Mouse (Mus musculus): ENCODE results near the gene Bzw1. TPM values are rescaled to one million over a fixed set of nuclear protein-coding genes. Genes with fewer than 3 reads are reported as not detected.

The Bzw1 gene
- polyA plus RNA-seq, 1 experiment from 2014 or later, result 468 TPM

DNA sequence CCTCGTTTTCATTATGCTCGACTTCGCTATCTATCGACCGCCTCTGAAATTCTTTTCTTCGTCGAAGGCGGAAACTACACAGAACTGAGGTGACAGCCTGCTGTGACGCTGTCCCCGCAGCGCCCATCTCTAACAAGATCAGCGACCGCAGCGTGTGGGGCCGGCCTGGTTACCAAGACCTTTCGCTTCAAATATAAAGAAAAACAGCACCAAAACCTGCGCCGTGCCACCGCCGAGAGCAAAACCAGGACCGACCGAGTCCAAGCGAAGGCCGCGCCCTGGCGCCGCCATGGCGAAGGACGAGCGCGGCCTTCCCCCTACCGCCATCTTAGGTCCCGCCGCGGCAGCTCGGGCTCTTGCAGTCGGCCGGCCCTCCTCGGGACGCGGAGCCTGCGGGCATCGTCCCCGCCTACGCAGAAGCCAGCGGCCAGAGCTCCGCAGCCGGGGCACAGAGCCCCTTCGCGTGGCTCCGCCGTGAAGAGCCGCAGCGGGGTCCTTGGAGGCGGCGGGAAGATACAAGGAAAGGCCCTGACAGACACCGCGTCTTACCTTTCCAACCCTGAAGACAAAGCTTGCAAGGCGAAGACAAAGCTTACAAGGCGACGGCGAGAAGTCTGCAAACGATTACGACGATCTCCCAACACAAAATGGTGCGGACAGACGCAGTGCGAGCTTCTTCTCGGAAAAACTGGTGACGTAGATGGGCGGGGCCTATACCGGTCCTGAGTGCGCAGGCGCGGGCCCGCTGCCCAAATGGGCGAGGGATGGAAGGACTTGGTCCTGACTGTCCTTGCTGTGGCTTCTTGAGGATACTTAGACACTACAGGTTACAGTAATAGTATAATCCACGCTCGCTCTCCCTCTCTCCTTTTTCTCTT, 30.9 kb downstream of the Bzw1 start, which contains the start of gene Clk1:
Clk1 (minus strand) TSS at position 696 of the 878 bp plus-strand sequence.
- Histone ChIP-seq H3K9me3 (ENCODE audit: control insufficient read depth, low read length) (no peaks in the 10 kb centered on the region), H3K4me2 (ENCODE audit: low read length) (peak within 1 kb of the TSS; percentile 67), H3K27ac (replicated peaks; ENCODE audit: low read depth, low read length) (peak within 1 kb of the TSS; percentile 100), H3K4me3 (replicated peaks; ENCODE audit: low read depth, low read length) (peak within 1 kb of the TSS; percentile 100), H3K36me3 (ENCODE audit: control insufficient read depth, insufficient read depth, low read length) (peaks cover 26% of the 10 kb centered on the region), H3K9ac (replicated peaks; ENCODE audit: low read length) (peak within 1 kb of the TSS; percentile 100), H3K27me3 (ENCODE audit: control insufficient read depth, insufficient read depth, low read length) (no peaks in the 10 kb centered on the region), H3K4me1 (ENCODE audit: control insufficient read depth, insufficient read depth, low read length) (peaks cover 21% of the 10 kb centered on the region)
- peak; percentile 97 for DNase-seq
- ATAC-seq (ENCODE audit: low FRiP score, low TSS enrichment), result peak; percentile 97
- WGBS, result under 1% methylated on average over 79 of the region's 79 CpGs

DNA sequence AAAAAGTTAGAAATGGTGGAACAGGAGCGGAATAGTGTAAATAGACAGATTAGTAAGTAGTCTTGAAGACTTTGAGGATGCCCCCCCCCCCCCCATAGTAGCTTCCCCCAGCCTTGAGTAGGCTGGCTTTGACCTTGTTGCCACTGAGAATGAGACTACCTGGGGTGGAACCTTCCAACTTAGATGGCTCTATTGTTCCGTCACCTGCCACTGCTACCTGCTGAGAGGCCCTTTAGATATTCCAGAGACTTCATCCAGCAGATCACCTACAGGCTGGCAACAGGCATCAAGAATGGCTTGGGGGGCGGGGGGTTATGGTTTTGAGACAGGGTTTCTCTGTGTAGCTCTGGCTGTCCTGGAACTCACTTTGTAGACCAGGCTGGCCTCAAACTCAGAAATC, 31.9 kb downstream of the Bzw1 start:
- Histone ChIP-seq H3K9ac (replicated peaks; ENCODE audit: low read length) (no peak overlapping the region), H3K4me2 (ENCODE audit: low read length) (no peak overlapping the region), H3K27ac (replicated peaks; ENCODE audit: low read depth, low read length) (no peak overlapping the region), H3K4me1 (ENCODE audit: control insufficient read depth, insufficient read depth, low read length) (peaks cover 21% of the 10 kb centered on the region), H3K9me3 (ENCODE audit: control insufficient read depth, low read length) (no peaks in the 10 kb centered on the region), H3K27me3 (ENCODE audit: control insufficient read depth, insufficient read depth, low read length) (no peaks in the 10 kb centered on the region), H3K36me3 (ENCODE audit: control insufficient read depth, insufficient read depth, low read length) (peaks cover 17% of the 10 kb centered on the region), H3K4me3 (replicated peaks; ENCODE audit: low read depth, low read length) (no peak overlapping the region)
- ATAC-seq (ENCODE audit: low FRiP score, low TSS enrichment) (no peak), DNase-seq (no peak)
- 85% methylated on average over 3 of the region's 3 CpGs for WGBS

DNA sequence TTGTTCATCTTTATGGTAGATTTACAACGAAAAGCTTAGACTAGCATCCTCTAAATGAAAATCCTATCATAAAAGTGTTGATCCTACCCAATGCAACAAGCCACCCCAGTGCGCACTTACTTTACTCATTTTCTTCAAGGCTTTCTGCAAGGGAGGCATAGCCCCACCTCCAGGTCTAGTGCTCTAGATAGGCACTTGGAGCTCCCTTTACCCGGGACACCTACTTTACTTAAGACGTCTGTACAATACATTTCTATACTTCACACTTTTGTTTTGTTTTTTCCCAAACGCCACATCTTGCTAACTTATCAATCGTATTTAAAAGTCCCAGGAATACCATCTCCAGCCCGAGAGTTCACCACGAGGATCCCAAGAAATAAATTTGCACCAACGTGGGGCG, 52.0 kb downstream of the Bzw1 start:
- Histone ChIP-seq H3K9me3 (ENCODE audit: control insufficient read depth, low read length) (no peaks in the 10 kb centered on the region), H3K27me3 (ENCODE audit: control insufficient read depth, insufficient read depth, low read length) (no peaks in the 10 kb centered on the region), H3K4me2 (ENCODE audit: low read length) (peak overlapping the region; percentile 59), H3K27ac (replicated peaks; ENCODE audit: low read depth, low read length) (peak overlapping the region; percentile 85), H3K4me3 (replicated peaks; ENCODE audit: low read depth, low read length) (peak overlapping the region; percentile 68), H3K36me3 (ENCODE audit: control insufficient read depth, insufficient read depth, low read length) (peaks cover 35% of the 10 kb centered on the region), H3K4me1 (ENCODE audit: control insufficient read depth, insufficient read depth, low read length) (peaks cover 18% of the 10 kb centered on the region), H3K9ac (replicated peaks; ENCODE audit: low read length) (peak overlapping the region; percentile 83)
- peak; percentile 9; the same call in 1 of the 2 replicates for ATAC-seq (ENCODE audit: low FRiP score, low TSS enrichment)
- DNase-seq, result no peak
- 12% methylated on average over 10 of the region's 10 CpGs for WGBS

DNA sequence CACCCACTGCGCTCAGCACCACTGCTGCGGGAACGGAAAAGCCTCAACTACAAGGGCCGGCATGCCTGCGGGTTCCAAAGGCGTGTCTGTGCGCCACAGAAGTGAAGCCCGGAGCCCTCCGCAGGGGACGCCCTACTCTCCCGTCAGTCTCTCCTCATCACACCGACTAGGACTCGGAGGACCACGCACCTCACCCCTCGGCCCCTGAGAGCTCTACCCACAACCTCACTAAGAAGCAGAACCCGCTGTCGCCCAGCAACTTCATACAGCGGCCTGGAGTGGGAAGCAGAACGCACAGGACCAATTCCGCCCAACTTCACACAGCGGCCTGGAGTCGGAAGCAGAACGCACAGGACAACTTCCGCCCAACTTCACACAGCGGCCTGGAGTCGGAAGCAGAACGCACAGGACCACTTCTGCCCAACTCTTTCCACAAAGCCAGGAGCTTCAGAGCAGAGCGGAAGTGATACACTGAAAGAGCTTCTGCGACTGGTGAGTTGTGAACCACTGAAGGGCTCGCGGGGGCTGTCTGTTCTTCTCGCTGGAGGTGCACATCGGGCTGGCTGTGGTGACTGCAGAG, 52.5 kb downstream of the Bzw1 start, which contains the start of the genes Nif3l1 and Ppil3:
Nif3l1 (plus strand) TSS at position 9 of the 580 bp plus-strand sequence.
Ppil3 (minus strand) TSS at position 344 of the 580 bp plus-strand sequence.
- Histone ChIP-seq H3K9me3 (ENCODE audit: control insufficient read depth, low read length) (no peaks in the 10 kb centered on the region), H3K9ac (replicated peaks; ENCODE audit: low read length) (peak within 1 kb of the TSS; percentile 83), H3K27ac (replicated peaks; ENCODE audit: low read depth, low read length) (peak within 1 kb of the TSS; percentile 85), H3K4me2 (ENCODE audit: low read length) (peak within 1 kb of the TSS; percentile 59), H3K36me3 (ENCODE audit: control insufficient read depth, insufficient read depth, low read length) (peaks cover 30% of the 10 kb centered on the region), H3K4me3 (replicated peaks; ENCODE audit: low read depth, low read length) (peak within 1 kb of the TSS; percentile 68), H3K4me1 (ENCODE audit: control insufficient read depth, insufficient read depth, low read length) (peaks cover 18% of the 10 kb centered on the region), H3K27me3 (ENCODE audit: control insufficient read depth, insufficient read depth, low read length) (no peaks in the 10 kb centered on the region)
- peak; percentile 93 for DNase-seq
- under 1% methylated on average over 33 of the region's 33 CpGs for WGBS
- peak; percentile 95 for ATAC-seq (ENCODE audit: low FRiP score, low TSS enrichment)

DNA sequence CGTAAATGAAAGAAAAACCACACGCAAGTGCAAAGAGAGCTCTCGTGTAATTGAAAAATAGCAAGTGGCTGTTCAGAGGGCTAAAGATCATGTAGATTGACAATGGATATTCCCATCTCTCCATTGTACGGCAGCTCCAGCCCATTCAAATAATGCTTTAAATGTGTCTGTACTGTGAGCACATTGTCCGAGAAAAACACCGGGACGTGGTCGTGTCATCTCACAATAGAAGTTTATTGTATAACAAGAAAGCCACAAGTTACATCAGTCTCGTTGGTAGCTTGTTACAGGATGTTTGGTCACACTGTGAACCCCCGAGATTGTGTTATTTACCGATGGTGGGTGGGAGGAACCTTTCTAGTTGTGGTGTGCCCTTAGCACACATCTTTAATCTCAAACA, 53.2 kb downstream of the Bzw1 start:
- Histone ChIP-seq H3K4me3 (replicated peaks; ENCODE audit: low read depth, low read length) (peak overlapping the region; percentile 68), H3K4me2 (ENCODE audit: low read length) (peak overlapping the region; percentile 59), H3K4me1 (ENCODE audit: control insufficient read depth, insufficient read depth, low read length) (peaks cover 18% of the 10 kb centered on the region), H3K27ac (replicated peaks; ENCODE audit: low read depth, low read length) (peak overlapping the region; percentile 85), H3K27me3 (ENCODE audit: control insufficient read depth, insufficient read depth, low read length) (no peaks in the 10 kb centered on the region), H3K9me3 (ENCODE audit: control insufficient read depth, low read length) (no peaks in the 10 kb centered on the region), H3K9ac (replicated peaks; ENCODE audit: low read length) (peak overlapping the region; percentile 83), H3K36me3 (ENCODE audit: control insufficient read depth, insufficient read depth, low read length) (peaks cover 28% of the 10 kb centered on the region)
- WGBS, result 8% methylated on average over 11 of the region's 11 CpGs
- DNase-seq (no peak), ATAC-seq (ENCODE audit: low FRiP score, low TSS enrichment) (no peak)

DNA sequence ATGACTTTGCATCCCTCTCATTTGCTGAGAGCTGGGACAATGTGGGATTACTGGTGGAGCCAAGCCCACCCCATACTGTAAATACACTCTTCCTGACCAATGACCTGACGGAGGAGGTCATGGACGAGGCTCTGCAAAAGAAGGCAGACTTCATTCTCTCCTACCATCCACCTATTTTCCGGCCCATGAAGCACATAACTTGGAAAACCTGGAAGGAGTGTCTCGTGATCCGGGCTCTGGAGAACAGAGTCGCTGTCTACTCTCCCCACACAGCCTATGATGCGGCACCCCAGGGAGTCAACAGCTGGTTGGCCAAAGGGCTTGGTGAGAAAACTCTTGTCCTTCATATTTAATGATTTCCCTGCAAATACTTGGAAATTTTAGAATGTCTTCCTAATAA, 55.1 kb downstream of the Bzw1 start:
- no peak overlapping the region for H3K4me2 ChIP-seq (ENCODE audit: low read length)
- no peaks in the 10 kb centered on the region for H3K9me3 ChIP-seq (ENCODE audit: control insufficient read depth, low read length)
- WGBS, result 95% methylated on average over 7 of the region's 7 CpGs
- H3K27me3 ChIP-seq (ENCODE audit: control insufficient read depth, insufficient read depth, low read length), result no peaks in the 10 kb centered on the region
- H3K36me3 ChIP-seq (ENCODE audit: control insufficient read depth, insufficient read depth, low read length), result peaks cover 28% of the 10 kb centered on the region
- peaks cover 18% of the 10 kb centered on the region for H3K4me1 ChIP-seq (ENCODE audit: control insufficient read depth, insufficient read depth, low read length)
- H3K27ac ChIP-seq (replicated peaks; ENCODE audit: low read depth, low read length), result no peak overlapping the region
- DNase-seq, result no peak
- no peak for ATAC-seq (ENCODE audit: low FRiP score, low TSS enrichment)
- no peak overlapping the region for H3K4me3 ChIP-seq (replicated peaks; ENCODE audit: low read depth, low read length)
- H3K9ac ChIP-seq (replicated peaks; ENCODE audit: low read length), result no peak overlapping the region

DNA sequence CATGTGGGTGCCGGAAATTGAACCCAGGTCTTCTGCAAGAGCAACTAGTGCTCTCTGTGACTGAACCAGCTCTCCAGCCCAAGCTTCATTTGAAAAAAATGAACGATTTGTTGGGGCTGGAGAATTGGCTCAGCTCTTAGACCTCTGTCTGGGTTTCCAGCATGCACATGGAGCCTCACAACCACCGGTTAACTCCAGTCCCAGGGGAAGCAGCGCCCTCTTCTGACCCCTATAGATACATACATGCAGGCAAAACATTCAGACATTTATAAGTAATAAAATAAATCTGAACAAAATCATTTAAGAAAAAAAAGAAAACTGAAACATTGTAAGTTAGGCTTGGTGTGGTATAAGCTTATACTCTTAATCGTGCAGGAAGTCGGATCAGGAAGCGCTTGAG, 55.7 kb downstream of the Bzw1 start:
- H3K4me3 ChIP-seq (replicated peaks; ENCODE audit: low read depth, low read length), result no peak overlapping the region
- no peaks in the 10 kb centered on the region for H3K9me3 ChIP-seq (ENCODE audit: control insufficient read depth, low read length)
- no peak overlapping the region for H3K27ac ChIP-seq (replicated peaks; ENCODE audit: low read depth, low read length)
- H3K4me2 ChIP-seq (ENCODE audit: low read length), result no peak overlapping the region
- H3K27me3 ChIP-seq (ENCODE audit: control insufficient read depth, insufficient read depth, low read length), result no peaks in the 10 kb centered on the region
- ATAC-seq (ENCODE audit: low FRiP score, low TSS enrichment) (no peak), DNase-seq (no peak)
- peaks cover 35% of the 10 kb centered on the region for H3K36me3 ChIP-seq (ENCODE audit: control insufficient read depth, insufficient read depth, low read length)
- WGBS, result 88% methylated on average over 7 of the region's 7 CpGs
- peaks cover 18% of the 10 kb centered on the region for H3K4me1 ChIP-seq (ENCODE audit: control insufficient read depth, insufficient read depth, low read length)
- H3K9ac ChIP-seq (replicated peaks; ENCODE audit: low read length), result no peak overlapping the region

DNA sequence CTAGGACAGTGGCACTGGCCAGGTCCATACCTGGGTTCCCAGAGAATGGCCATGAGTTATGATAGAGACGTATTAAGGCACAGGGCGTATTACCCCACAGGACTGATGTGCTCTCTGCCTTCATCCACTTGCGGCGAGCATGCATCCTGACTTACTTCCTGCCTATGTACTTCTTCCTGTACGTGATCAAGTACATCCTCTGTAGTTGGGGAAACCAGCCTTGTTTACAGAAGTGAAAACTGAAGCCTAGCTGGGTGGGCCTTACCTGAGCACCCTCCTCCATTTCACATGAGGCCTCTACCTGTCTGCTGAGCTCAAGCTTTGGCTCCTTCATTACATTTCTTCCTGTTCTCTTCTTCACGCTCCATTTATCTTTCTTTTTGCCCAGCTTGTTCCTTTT, 61.6 kb downstream of the Bzw1 start:
- WGBS, result 96% methylated on average over 6 of the region's 6 CpGs
- Histone ChIP-seq H3K36me3 (ENCODE audit: control insufficient read depth, insufficient read depth, low read length) (peaks cover 73% of the 10 kb centered on the region), H3K27me3 (ENCODE audit: control insufficient read depth, insufficient read depth, low read length) (no peaks in the 10 kb centered on the region), H3K4me1 (ENCODE audit: control insufficient read depth, insufficient read depth, low read length) (no peaks in the 10 kb centered on the region), H3K9me3 (ENCODE audit: control insufficient read depth, low read length) (no peaks in the 10 kb centered on the region), H3K9ac (replicated peaks; ENCODE audit: low read length) (no peak overlapping the region), H3K27ac (replicated peaks; ENCODE audit: low read depth, low read length) (no peak overlapping the region), H3K4me2 (ENCODE audit: low read length) (no peak overlapping the region), H3K4me3 (replicated peaks; ENCODE audit: low read depth, low read length) (no peak overlapping the region)
- ATAC-seq (ENCODE audit: low FRiP score, low TSS enrichment) (no peak), DNase-seq (no peak)
